In the genomic region with DNA sequence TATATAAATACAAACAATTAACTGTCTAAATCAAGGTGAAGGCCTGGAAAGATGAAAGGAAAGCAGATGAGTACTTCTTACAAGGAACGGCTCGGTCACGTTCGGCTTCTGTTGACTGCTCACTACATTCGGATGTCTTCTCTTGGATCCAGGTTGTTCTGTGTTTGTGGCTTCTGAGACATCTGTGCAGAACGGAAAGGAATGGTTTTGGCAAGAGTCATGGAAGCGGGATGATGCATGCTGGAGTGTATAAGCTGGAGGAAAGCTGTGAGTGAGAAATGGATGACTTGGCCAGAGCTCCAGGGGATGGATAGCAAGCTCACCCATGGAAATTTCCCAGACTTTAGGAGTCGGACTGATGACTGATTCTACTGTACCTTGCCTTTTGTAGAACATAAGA, we compare ENCODE assay signal across 12 mouse cellular contexts.
"Had no signal": no experiment of that assay in that cellular context is flagged by ENCODE, and none has a peak within 500 bp of the region (broad histone marks: within the 10 kb centered on the region; RNA-seq: fewer than 3 reads in every experiment).

No protein-coding gene starts in this region.

- DNase-seq: lung, adult 18-20 months; lung, embryonic 14.5 days; lung, postnatal 10 days; lung, postnatal 4 days; midbrain, embryonic 14.5 days; retina, postnatal 1 day; right cerebral cortex, postnatal 25 days; right cerebral cortex, postnatal 4 days; spleen, adult 18-20 months; thymus, adult 18-20 months; thymus, postnatal 14 days; thymus, postnatal 36 days had no signal
